Mouse (Mus musculus) liver, postnatal 0 days (tissue): ENCODE measurements around the gene Gp9. TPM values are rescaled to one million over a fixed set of nuclear protein-coding genes. Genes with fewer than 3 reads are reported as not detected.
"Not testable (repeated sequence)": the region's sequence is repeated elsewhere in the genome, so short reads cannot be mapped to it uniquely, and the experiment has no call there.

ENCODE experiments used
- ATAC-seq: fragments of 200-750 bp; cut with Nextera tagmentation; 2 replicates; pipeline ENCODE4 v1.8.0; 2017; ENCODE audit warnings: mild to moderate bottlenecking, moderate library complexity
- DNase-seq: peaks from one replicate; pipeline ENCODE4 v3.0.0-alpha.2; 2016
- H3K27ac ChIP-seq: fragments of 300-500 bp; sonication (generic); 2 replicates; pipeline ENCODE4 v1.5.1; 2014; ENCODE audit warnings: antibody characterized with exemption, moderate library complexity, mild to moderate bottlenecking, low read depth
- H3K27me3 ChIP-seq: fragments of 300-500 bp; sonication (generic); 2 replicates; pipeline ENCODE4 v1.6.1; 2014; ENCODE audit warnings: low read length, control low read depth, mixed read lengths; ENCODE audit not compliant: insufficient read depth
- H3K36me3 ChIP-seq: fragments of 300-500 bp; sonication (generic); replicated peaks from 2 replicates; pipeline ENCODE4 v1.6.1; 2014; ENCODE audit warnings: mild to moderate bottlenecking, control low read depth, low read length, moderate library complexity, mixed read lengths; ENCODE audit not compliant: insufficient read depth
- H3K4me1 ChIP-seq: fragments of 300-500 bp; sonication (generic); 2 replicates; pipeline ENCODE4 v1.6.1; 2014; ENCODE audit warnings: antibody characterized with exemption, mild to moderate bottlenecking, control low read depth; ENCODE audit not compliant: insufficient read depth
- H3K4me2 ChIP-seq: fragments of 300-500 bp; sonication (generic); 2 replicates; pipeline ENCODE4 v1.6.1; 2014; ENCODE audit warnings: low read depth, mild to moderate bottlenecking, low read length, moderate library complexity, mixed read lengths
- H3K4me3 ChIP-seq: fragments of 300-500 bp; sonication (generic); 2 replicates; pipeline ENCODE4 v1.5.1; 2014; ENCODE audit warnings: low read depth, low read length
- H3K9ac ChIP-seq: fragments of 300-500 bp; sonication (generic); replicated peaks from 2 replicates; pipeline ENCODE4 v1.6.1; 2014; ENCODE audit warnings: mild to moderate bottlenecking, moderate library complexity
- H3K9me3 ChIP-seq: fragments of 300-500 bp; sonication (generic); 2 replicates; pipeline ENCODE4 v1.6.1; 2016; ENCODE audit warnings: mild to moderate bottlenecking, control low read depth, low read length, mixed read lengths
- CTCF ChIP-seq: sonication (generic); IDR thresholded peaks from 2 replicates; pipeline ENCODE4 v1.5.1; 2016; ENCODE audit warnings: antibody characterized with exemption, low read depth
- EP300 ChIP-seq: IDR thresholded peaks from 2 replicates; pipeline ENCODE4 v1.6.1; 2016; ENCODE audit warnings: antibody characterized with exemption, low read depth, mild to moderate bottlenecking
- WGBS: fragments of 180-500 bp; shearing (Covaris S2); extraction: QIAGEN DNeasy Blood & Tissue Kit; methylation state at CpG from one replicate; pipeline ENCODE4 v1.1.7; 2014; ENCODE audit not compliant: insufficient replicate concordance; 5-methylcytosine and 5-hydroxymethylcytosine counted together
- polyA plus RNA-seq: library from polyadenylated mRNA; unstranded; fragments of >200 nt; fragmentation: Nextera tagmentation; extraction: Ambion mirVana; gene quantifications from 2 replicates; pipeline ENCODE4 v1.2.1, GENCODE M21; 2015

Gp9 gene
- polyA plus RNA-seq, 1 experiment from 2014 or later: 38.0 TPM

- Histone ChIP-seq H3K4me2 (peak overlapping the region; percentile 55), H3K9me3 (no peaks in the 10 kb centered on the region)
- 61% methylated on average over 3 of the region's 3 CpGs for WGBS
Observed at GRCm38 (mm10) chr6:87759404-87759803, 18.5 kb upstream of the Gp9 start.

GRCm38 (mm10) chr6:87759850-87760249 lies 18.0 kb upstream of the Gp9 start:
- Histone ChIP-seq H3K9ac (0 out of 2 replicates have a peak overlapping the region, but pooled peaks have one; percentile 7), H3K36me3 (no peaks in the 10 kb centered on the region), H3K4me1 (peaks cover 13% of the 10 kb centered on the region), H3K27ac (peak overlapping the region; percentile 82), H3K9me3 (no peaks in the 10 kb centered on the region), H3K27me3 (no peaks in the 10 kb centered on the region), H3K4me3 (no peak overlapping the region), H3K4me2 (no peak overlapping the region)
- peak; percentile 41 for ATAC-seq
- TF ChIP-seq EP300: no peak
- TF ChIP-seq CTCF: no peak
- no peak for DNase-seq
- 38% methylated on average over 3 of the region's 3 CpGs for WGBS

More at GRCm38 (mm10) chr6:87759404-87759803, 18.5 kb upstream of the Gp9 start:
- Histone ChIP-seq H3K4me3 (peak overlapping the region; percentile 24), H3K9ac (no peak overlapping the region; the same call in 1 of the 2 replicates), H3K27me3 (no peaks in the 10 kb centered on the region), H3K36me3 (no peaks in the 10 kb centered on the region), H3K27ac (peak overlapping the region; percentile 82), H3K4me1 (peaks cover 13% of the 10 kb centered on the region)
- ATAC-seq (peak; percentile 85), DNase-seq (no peak)
- TF ChIP-seq EP300 (no peak), CTCF (no peak)

- no peaks in the 10 kb centered on the region for H3K27me3 ChIP-seq
- H3K4me3 ChIP-seq: no peak overlapping the region
- no peak overlapping the region for H3K27ac ChIP-seq
- WGBS: 80% methylated on average over 5 of the region's 5 CpGs
- ATAC-seq (no peak), DNase-seq (no peak)
- H3K36me3 ChIP-seq: no peaks in the 10 kb centered on the region
- H3K9ac ChIP-seq: no peak overlapping the region
- no peak overlapping the region for H3K4me2 ChIP-seq
- no peak for TF ChIP-seq EP300
- TF ChIP-seq CTCF: no peak
- peaks cover 13% of the 10 kb centered on the region for H3K4me1 ChIP-seq
- no peaks in the 10 kb centered on the region for H3K9me3 ChIP-seq
Observed at GRCm38 (mm10) chr6:87762161-87762560, 15.7 kb upstream of the Gp9 start.

- ATAC-seq (peak; percentile 77), DNase-seq (peak; percentile 26)
- peaks cover 13% of the 10 kb centered on the region; the same call in 1 of the 2 replicates for H3K4me1 ChIP-seq
- WGBS: 58% methylated on average over 4 of the region's 4 CpGs
- TF ChIP-seq CTCF: peak; percentile 86
- TF ChIP-seq EP300: peak; percentile 95
- no peak overlapping the region for H3K9ac ChIP-seq
- peak overlapping the region; percentile 29 for H3K4me2 ChIP-seq
- peak overlapping the region; percentile 49 for H3K27ac ChIP-seq
- no peaks in the 10 kb centered on the region for H3K27me3 ChIP-seq
- no peaks in the 10 kb centered on the region for H3K36me3 ChIP-seq
- H3K4me3 ChIP-seq: no peak overlapping the region
- no peaks in the 10 kb centered on the region for H3K9me3 ChIP-seq
Observed at GRCm38 (mm10) chr6:87763376-87764280, 14.2 kb upstream of the Gp9 start.

GRCm38 (mm10) chr6:87764296-87764695 lies 13.6 kb upstream of the Gp9 start:
- not testable (repeated sequence) for H3K4me2 ChIP-seq, H3K27me3 ChIP-seq, ATAC-seq, H3K9me3 ChIP-seq, H3K9ac ChIP-seq, H3K4me3 ChIP-seq, H3K27ac ChIP-seq, H3K36me3 ChIP-seq
- peaks cover 13% of the 10 kb centered on the region; the same call in 1 of the 2 replicates for H3K4me1 ChIP-seq
- peak; percentile 8 for DNase-seq
- WGBS: 97% methylated on average over 2 of the region's 2 CpGs

GRCm38 (mm10) chr6:87770626-87771025 lies 7.2 kb upstream of the Gp9 start:
- TF ChIP-seq CTCF (peak; percentile 74), EP300 (no peak)
- no peaks in the 10 kb centered on the region for H3K27me3 ChIP-seq
- DNase-seq: peak; percentile 34
- H3K36me3 ChIP-seq: no peaks in the 10 kb centered on the region
- ATAC-seq: peak; percentile 68
- no peak overlapping the region for H3K9ac ChIP-seq
- no peak overlapping the region for H3K4me2 ChIP-seq
- no peaks in the 10 kb centered on the region for H3K9me3 ChIP-seq
- H3K4me1 ChIP-seq: no peaks in the 10 kb centered on the region
- H3K27ac ChIP-seq: no peak overlapping the region
- no peak overlapping the region for H3K4me3 ChIP-seq
- 28% methylated on average over 8 of the region's 8 CpGs for WGBS
